Mouse (Mus musculus): ENCODE results near the gene Atxn2l.

DNA sequence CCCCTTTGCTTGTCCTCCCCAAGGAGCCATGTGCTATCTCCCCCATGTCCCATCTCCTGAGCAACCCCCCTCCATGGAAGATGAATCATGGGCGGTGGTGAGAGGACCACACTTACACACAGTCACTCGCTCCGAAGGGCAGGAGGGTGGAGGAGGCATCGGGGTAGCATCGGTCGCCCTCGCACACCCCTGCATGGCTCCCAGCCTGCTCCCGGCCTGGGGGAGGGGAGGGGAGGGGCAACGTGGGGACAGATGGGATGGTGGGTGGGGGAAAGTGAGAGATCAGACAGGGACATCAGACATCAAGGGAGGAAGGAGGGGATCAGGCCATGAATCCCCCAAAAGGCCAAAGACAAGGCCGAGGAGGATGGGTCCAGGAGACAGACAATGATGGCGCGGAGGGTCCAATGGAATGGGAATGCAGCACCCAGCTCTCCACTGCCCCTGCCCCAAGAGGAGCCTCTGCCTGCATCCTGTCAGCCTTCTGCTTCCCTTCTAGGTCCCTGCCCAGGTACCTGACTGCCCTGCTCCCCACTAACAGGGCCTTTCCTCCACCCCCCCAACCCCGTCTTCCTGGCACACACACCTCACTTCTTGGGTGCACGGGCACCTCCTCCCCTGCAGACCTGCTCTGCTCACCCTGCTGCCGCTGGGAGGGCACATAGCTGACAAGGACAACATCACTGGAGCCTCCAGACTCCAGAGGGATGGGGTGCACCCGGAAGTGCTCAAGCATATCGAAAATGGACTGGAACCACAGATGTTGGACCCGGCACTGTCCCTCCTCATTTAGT lies 35.2 kb downstream of the Atxn2l start:
- TF ChIP-seq CTCF (IDR thresholded peaks at IDR 0.05; ENCODE audit: low read depth, low read length) (no peak), TAL1 (conservative IDR thresholded peaks at IDR 0.05; ENCODE audit: low read depth, low read length) (no peak), GATA1 (IDR thresholded peaks at IDR 0.05; ENCODE audit: borderline replicate concordance, low read length) (no peak), GATA2 (IDR thresholded peaks at IDR 0.05; ENCODE audit: borderline replicate concordance, low read depth, low read length) (no peak)
